Mouse (Mus musculus) layer of hippocampus, adult 8-10 months (tissue): ENCODE results near the gene Pkd1l1. TPM values are rescaled to one million over a fixed set of nuclear protein-coding genes. Genes with fewer than 3 reads are reported as not detected.

Experiments
- DNase-seq, 2 experiments: peaks; one replicate each; pipeline ENCODE4 v3.0.0; 2022; ENCODE audit warnings: low spot score in 2 of 2
- total RNA-seq, 4 experiments: library from RNA; stranded (reverse); gene quantifications; 2 replicates each; pipeline ENCODE4 v1.2.4; 2022

The Pkd1l1 gene
- total RNA-seq, 4 experiments from 2014 or later, result 0.06 to 0.51 (median 0.10) TPM

- DNase-seq, result no peak
These were observed 147.0 kb downstream of the Pkd1l1 start for GRCm38 (mm10) chr11:8826046-8826445.

DNA sequence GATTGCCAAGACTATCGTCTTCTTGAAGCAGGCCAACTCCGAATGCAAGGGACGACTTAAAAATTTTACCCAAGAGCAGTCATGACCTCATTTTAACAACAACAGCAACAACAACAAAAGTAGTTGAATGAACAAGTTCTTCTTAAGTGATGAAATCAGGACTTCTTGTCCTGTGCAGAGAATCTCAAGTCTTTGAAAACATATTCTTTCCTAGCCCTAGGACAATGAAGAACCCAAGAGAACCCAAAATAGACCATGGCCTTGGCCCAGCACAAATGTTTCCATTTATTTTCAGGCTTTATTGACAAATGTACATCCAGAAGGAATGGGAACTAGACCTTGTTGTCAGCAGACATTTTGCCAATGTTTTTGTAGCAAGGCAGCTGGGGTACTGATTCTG, 147.7 kb downstream of the Pkd1l1 start:
- DNase-seq, result no peak

GRCm38 (mm10) chr11:8821403-8821802, 151.7 kb downstream of the Pkd1l1 start:
- no peak for DNase-seq

- DNase-seq, result no peak
These were observed 155.7 kb downstream of the Pkd1l1 start for GRCm38 (mm10) chr11:8817376-8817775.

DNA sequence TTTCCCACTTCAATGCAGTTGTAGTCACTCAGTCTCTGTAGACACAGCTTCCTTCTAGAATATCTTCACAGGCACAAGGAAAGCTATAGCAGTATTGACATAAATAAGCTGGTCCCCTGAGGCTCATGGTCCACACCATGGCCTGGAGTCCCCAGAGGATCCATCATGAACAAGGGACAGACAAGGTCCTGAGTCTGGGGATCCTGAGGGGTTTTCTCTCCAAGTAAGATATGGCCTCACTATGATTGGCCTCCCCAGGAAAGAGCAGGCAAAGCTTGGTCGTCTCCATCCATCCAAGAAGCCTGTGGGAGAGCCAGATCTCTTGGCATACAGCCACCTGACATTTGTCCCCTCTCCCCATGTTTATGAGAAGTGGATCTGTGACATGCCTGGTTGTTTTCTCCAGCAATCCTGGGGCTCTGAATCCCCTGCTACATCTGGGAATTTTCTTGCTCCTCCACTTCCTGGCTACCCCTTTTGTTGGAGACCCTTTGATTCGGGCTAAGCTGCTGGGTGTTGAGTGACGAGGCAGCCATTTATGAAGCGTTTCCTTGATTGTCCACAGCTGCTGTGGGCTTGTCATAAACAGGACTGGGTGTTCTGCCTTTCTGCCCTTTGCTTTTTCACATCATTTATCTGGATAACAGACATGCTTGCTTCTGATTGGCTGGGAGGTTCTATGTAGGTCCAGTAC, 158.8 kb downstream of the Pkd1l1 start:
- DNase-seq, result no peak

DNA sequence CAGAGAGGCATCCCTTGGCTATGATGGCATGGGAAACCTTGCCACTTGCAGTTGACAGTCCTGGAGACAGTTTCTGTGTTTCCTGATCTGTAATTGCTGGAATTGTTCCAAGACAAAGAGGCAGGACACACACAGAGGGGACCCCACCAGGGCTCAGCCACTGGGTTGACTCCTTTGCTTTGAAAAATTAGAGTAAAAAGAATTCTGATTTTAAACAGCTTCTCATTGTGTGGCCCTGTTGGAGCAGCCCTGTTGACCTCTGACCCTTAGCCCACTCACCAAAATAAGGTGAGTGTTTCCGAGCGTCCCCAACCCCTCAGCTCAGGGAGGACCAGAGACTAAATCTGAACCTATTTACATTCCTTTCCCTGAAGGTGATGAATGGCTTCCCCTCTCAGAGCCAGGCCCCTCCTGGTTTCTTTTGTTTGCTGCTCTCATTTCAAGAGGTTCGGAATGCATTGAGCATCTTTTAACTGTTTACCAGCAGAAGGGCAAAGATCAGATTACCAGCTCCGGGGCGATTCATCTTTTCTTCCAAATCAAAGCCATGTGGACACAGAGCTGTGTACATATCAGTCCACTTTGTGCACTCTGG, 161.5 kb downstream of the Pkd1l1 start:
- no peak for DNase-seq

- DNase-seq, result no peak
These were observed 163.4 kb downstream of the Pkd1l1 start for GRCm38 (mm10) chr11:8809644-8810043.

GRCm38 (mm10) chr11:8807009-8807408, 166.1 kb downstream of the Pkd1l1 start:
- DNase-seq, result no peak

- no peak for DNase-seq
These were observed 168.9 kb downstream of the Pkd1l1 start for GRCm38 (mm10) chr11:8804178-8804577.

DNA sequence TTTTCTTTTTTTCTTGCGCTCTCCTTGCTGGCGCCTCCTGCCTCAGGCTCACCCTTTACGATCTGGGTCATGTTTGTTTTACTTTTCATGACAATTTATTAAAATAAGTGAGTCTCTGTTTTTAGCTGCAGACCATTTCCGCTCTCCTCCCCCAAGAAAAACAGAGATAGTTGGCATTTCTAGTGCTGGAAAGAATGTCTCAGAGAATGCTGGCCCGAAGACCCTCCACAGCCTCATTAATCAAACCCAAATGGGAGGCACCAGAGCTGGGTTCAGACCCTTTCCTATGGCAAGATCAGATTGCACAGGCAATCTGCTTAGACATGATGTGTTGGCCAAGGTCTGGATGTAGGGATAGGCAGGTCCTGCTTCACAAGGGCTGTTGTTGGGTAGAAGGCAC, 175.6 kb downstream of the Pkd1l1 start:
- DNase-seq, result no peak

DNA sequence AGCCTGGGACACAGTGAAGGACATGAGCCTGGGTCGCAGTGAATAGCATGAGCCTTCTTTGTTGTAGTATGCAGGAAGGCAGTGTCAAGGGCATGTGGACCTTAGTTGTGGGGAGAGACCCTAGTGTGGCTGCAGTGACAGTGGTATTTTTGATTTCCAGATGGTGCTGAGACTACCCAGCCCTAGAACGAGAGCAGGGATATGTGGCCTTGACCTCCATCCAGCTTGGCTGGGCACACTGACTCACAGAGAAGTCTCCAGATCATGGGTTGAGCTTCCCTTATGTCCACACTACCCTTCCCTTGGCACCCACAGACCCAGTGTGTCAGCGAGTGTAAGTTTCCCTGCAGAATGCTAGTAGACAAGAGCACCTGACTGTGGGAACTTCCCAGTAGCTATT, 178.0 kb downstream of the Pkd1l1 start:
- DNase-seq, result no peak

DNA sequence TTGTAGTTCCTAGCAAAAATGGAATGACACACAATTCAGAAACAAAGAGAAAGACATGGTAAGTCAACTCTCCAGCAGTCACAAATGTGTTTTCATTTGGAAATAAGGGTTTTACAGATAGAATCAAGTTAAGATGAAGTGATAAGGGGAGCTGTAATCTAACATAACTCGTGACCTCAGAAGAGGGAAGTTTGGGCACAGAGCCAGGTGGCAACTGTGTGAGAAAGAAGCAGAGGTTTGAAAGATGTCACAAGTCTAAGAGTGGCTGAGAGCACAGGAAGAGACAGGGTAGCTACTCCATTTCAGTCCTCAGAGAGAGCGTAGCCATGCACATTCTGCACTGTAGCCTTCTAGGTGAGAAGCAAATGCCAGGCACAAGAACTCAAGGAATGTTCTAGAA, 180.9 kb downstream of the Pkd1l1 start:
- DNase-seq, result no peak

DNA sequence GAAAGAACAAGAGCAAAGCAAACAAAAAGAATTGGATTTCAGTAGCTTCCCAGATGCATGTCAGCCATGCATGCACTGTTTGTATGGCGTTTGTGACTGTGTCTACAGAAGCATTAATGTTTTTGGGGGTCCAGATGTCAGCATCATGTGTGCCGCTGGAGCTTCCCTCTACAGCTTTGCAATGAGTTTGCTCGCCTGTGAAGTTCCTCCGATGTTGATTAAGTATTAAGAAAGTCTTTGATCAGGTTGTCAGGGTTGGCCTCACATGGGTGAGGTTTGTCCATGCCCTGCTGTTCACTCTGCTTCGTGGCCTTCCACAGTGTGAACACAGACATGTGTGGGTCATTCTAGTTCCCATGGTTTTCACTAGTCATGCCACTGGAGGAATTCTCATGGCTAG, 183.9 kb downstream of the Pkd1l1 start:
- DNase-seq, result no peak

DNA sequence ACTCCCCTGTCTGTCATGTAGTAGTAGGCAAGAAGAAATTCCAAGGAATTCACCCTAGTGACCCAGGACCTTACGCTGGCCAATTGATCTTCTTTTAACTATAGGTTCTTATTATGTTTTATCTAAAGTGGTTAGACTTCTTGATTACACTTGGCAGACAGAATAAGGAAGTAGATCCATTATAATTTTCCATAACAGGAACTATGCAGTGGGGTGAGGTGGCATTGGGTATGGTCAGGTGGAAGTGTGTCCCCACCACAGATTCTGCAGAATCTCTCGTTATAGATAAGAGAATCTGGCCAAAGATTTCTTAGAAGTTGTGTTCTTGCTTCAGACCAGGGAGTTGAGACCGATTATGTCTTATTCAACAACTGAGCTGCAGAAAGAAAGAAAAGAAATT, 185.5 kb downstream of the Pkd1l1 start:
- DNase-seq, result no peak

DNA sequence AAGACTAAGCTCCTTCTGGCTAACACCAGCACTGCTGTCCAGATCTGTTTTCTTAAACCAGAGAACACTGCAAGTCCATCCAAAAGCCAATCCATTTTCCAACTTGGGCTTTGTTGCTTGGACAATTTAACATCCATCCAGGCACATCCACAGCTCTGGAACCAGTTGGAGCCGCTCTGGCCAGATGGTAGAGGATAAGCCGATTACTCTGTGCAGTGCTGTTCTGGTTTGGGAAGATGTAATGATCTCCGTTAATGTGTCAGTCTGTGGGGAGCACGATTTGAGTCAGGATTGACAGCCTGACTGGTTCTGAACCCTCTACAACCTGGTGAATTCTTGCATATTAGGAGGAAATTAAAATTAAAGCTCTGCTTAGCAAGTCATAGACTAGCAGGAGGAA, 188.7 kb downstream of the Pkd1l1 start:
- no peak for DNase-seq

GRCm38 (mm10) chr11:8782141-8782465, 191.0 kb downstream of the Pkd1l1 start:
- DNase-seq, result peak in 1 of 2 experiments; percentile 14

GRCm38 (mm10) chr11:8781308-8782140, 191.5 kb downstream of the Pkd1l1 start:
- DNase-seq, result no peak

DNA sequence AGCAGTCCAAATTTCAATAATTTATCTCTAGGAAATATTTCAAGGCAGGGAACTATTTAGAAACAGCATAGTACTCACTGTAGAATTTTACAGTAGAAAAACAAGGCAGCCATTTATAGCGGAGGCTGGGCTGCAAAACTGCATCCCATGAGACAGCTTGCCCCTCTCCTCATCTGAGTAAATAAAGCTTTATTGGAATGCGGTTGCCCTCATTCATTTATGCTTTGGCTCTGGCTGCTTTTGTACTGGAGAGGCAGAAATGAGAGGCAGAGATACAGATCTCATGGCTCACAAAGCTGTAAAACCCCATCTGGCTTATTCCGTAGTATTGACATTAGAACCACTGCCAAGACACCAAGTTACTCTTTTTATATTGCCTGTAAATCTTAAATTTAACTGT, 193.6 kb downstream of the Pkd1l1 start:
- DNase-seq, result no peak
